Mouse (Mus musculus) midbrain, embryonic 15.5 days (tissue): ENCODE measurements around the gene Dnph1. TPM values are rescaled to one million over a fixed set of nuclear protein-coding genes. Genes with fewer than 3 reads are reported as not detected.
A peak's percentile ranks its signal among the peaks of the same experiment; 100 is the strongest.
"Not testable (repeated sequence)": the region's sequence is repeated elsewhere in the genome, so short reads cannot be mapped to it uniquely, and the experiment has no call there.

Experiments
- ATAC-seq: fragments of 200-750 bp; cut with Nextera tagmentation; replicated peaks from 2 replicates; pipeline ENCODE4 v1.8.0; 2017; ENCODE audit warnings: moderate TSS enrichment
- H3K27ac ChIP-seq: fragments of 300-500 bp; sonication (generic); 2 replicates; pipeline ENCODE4 v1.5.1; 2015; ENCODE audit warnings: mild to moderate bottlenecking, inconsistent platforms
- H3K27me3 ChIP-seq: fragments of 300-500 bp; sonication (generic); replicated peaks from 2 replicates; pipeline ENCODE4 v1.6.1; 2015; ENCODE audit warnings: inconsistent platforms
- H3K36me3 ChIP-seq: fragments of 300-500 bp; sonication (generic); replicated peaks from 2 replicates; pipeline ENCODE4 v1.6.1; 2015; ENCODE audit warnings: inconsistent platforms
- H3K4me1 ChIP-seq: fragments of 300-500 bp; sonication (generic); 2 replicates; pipeline ENCODE4 v1.6.1; 2015; ENCODE audit warnings: inconsistent platforms
- H3K4me2 ChIP-seq: fragments of 300-500 bp; sonication (generic); 2 replicates; pipeline ENCODE4 v1.6.1; 2015; ENCODE audit warnings: inconsistent platforms, mild to moderate bottlenecking, moderate library complexity
- H3K4me3 ChIP-seq: fragments of 300-500 bp; sonication (generic); 2 replicates; pipeline ENCODE4 v1.5.1; 2015; ENCODE audit warnings: mild to moderate bottlenecking, inconsistent platforms
- H3K9ac ChIP-seq: fragments of 300-500 bp; sonication (generic); 2 replicates; pipeline ENCODE4 v1.6.1; 2015; ENCODE audit warnings: mild to moderate bottlenecking, inconsistent platforms
- H3K9me3 ChIP-seq: fragments of 300-500 bp; sonication (generic); 2 replicates; pipeline ENCODE4 v1.6.1; 2016; ENCODE audit warnings: inconsistent platforms
- WGBS: fragments of 180-500 bp; shearing (Covaris S2); methylation state at CpG from one replicate; pipeline ENCODE4 v1.1.7; 2015; ENCODE audit warnings: mixed read lengths; 5-methylcytosine and 5-hydroxymethylcytosine counted together
- polyA plus RNA-seq: library from polyadenylated mRNA; unstranded; fragments of >200 nt; fragmentation: Nextera tagmentation; extraction: Ambion mirVana; gene quantifications from 2 replicates; pipeline ENCODE4 v1.2.1, GENCODE M21; 2015

The Dnph1 gene
- polyA plus RNA-seq, 1 experiment from 2014 or later, result 14.5 TPM

DNA sequence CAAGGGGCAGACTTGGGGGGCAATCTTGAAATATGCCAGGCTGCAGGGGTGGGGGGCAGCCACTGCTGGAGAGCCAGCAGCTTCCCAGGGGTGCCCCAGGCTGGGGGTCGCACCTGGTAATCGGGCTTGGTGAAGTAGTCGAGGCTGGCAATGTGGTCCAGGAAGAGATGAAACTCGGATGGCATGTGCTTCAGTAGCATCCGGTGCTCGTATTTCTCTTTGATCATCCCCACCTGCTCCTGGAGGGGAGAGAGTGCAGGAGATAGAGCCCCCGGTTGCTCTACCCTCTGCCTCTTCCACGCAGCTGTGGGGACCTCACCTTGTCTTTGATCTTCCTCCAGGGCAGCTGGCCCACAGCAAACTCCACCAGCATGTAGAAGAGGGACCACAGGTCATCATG, 19.9 kb upstream of the Dnph1 start:
- Histone ChIP-seq H3K4me1 (no peaks in the 10 kb centered on the region), H3K4me2 (no peak overlapping the region), H3K4me3 (no peak overlapping the region), H3K9ac (no peak overlapping the region), H3K36me3 (peaks cover 63% of the 10 kb centered on the region), H3K9me3 (no peaks in the 10 kb centered on the region), H3K27ac (no peak overlapping the region), H3K27me3 (no peaks in the 10 kb centered on the region)
- no peak for ATAC-seq
- 87% methylated on average over 8 of the region's 8 CpGs for WGBS

DNA sequence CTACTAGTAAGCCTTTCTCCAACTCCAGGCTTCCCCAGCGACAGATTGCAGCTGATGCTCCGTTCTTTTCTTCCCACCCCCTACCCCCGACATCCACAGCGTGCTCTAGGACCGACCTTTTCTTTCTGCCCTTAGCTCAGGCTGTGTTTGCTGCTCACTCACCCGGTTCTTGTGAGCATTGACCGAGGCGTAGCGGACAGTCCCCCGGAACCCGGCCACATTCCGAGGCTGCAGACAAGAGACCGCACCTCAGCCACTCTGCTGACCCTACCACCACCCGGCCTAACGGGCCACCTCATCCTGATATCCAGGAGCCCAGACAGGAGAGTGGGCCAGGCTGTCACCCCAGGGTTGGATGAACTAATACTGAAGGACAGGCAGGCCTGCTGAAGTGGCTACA, 19.2 kb upstream of the Dnph1 start:
- Histone ChIP-seq H3K4me3 (no peak overlapping the region), H3K36me3 (peaks cover 58% of the 10 kb centered on the region), H3K27ac (no peak overlapping the region), H3K27me3 (no peaks in the 10 kb centered on the region), H3K4me1 (no peaks in the 10 kb centered on the region), H3K9ac (no peak overlapping the region), H3K9me3 (no peaks in the 10 kb centered on the region), H3K4me2 (no peak overlapping the region)
- ATAC-seq, result no peak
- 83% methylated on average over 15 of the region's 15 CpGs for WGBS

DNA sequence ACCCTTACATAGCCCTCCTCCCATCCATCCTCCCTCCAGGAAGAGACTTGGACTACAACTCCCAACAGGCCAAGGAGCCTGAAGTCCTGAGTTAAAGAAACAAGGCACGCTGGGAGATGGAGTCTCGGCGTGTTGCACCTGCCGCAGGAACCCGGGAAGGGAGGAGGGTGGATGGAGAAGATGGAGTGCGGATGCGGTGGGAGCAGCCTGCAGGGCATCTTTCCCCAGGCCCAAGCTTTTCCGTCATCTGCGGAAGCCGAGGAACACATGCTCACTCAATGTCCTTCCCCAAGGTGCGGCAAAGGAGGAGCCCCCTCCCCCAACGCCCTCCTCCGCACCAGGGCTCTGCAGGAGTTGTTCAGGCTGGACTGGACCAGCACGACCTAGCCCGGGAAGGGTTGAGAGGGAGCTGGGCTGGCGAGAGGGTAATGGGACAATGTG, 12.9 kb upstream of the Dnph1 start:
- H3K27ac ChIP-seq, result peak overlapping the region; percentile 27; the same call in 1 of the 2 replicates
- peak overlapping the region; percentile 73 for H3K4me2 ChIP-seq
- WGBS, result 0% methylated on average over 16 of the region's 16 CpGs
- H3K9ac ChIP-seq, result peak overlapping the region; percentile 54
- H3K27me3 ChIP-seq, result no peaks in the 10 kb centered on the region
- peaks cover 14% of the 10 kb centered on the region; the same call in 1 of the 2 replicates for H3K36me3 ChIP-seq
- H3K4me3 ChIP-seq, result peak overlapping the region; percentile 36
- no peaks in the 10 kb centered on the region for H3K9me3 ChIP-seq
- H3K4me1 ChIP-seq, result peaks cover 45% of the 10 kb centered on the region
- 0 out of 2 replicates have a peak, but pooled peaks have one; percentile 24 for ATAC-seq

DNA sequence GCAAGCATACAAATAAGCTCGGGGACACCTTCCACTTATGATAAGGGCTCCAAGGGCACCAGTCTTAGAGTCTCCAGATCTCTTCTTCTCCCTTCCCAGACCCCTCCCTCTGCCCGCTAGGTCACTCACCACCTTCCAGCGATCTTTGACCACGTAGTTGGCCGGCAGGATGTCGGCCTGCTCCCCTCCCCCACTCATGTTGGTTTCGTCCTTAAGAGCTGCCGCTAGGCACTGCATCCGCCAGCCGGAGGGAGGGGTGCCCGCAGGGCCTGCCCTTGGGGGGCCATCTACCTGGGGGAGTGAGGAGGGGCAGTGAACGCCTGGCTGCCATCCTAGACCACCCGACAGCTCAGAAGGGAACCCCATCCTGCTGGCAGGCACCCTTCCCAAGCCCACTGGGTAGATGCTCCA, 12.5 kb upstream of the Dnph1 start:
- H3K27me3 ChIP-seq, result no peaks in the 10 kb centered on the region
- H3K36me3 ChIP-seq, result peaks cover 14% of the 10 kb centered on the region; the same call in 1 of the 2 replicates
- 3% methylated on average over 13 of the region's 13 CpGs for WGBS
- H3K9ac ChIP-seq, result peak overlapping the region; percentile 54
- no peaks in the 10 kb centered on the region for H3K9me3 ChIP-seq
- peak overlapping the region; percentile 27; the same call in 1 of the 2 replicates for H3K27ac ChIP-seq
- H3K4me1 ChIP-seq, result peaks cover 45% of the 10 kb centered on the region
- peak overlapping the region; percentile 73 for H3K4me2 ChIP-seq
- peak; percentile 5; the same call in 1 of the 2 replicates for ATAC-seq
- H3K4me3 ChIP-seq, result peak overlapping the region; percentile 36

DNA sequence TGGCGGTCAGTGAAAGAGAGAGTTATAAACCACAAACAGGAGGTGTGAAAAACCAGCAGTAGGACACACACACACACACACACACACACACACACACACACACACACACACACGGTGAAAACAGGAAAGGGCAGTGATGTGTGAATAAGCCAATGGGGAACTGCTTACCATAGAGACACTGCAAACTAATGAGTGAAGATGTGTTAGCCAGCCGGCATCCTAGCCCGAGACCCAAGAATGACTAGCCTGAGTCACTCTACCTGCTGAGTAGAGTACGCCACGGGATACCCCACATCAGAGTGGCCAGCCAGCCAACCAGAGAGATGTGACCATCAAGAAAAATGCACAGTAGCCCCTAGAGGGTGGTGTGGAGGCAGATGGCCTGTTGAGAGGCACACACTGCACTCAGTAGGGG, 12.0 kb upstream of the Dnph1 start:
- Histone ChIP-seq H3K4me3 (peak overlapping the region; percentile 36), H3K36me3 (peaks cover 11% of the 10 kb centered on the region; the same call in 1 of the 2 replicates), H3K27me3 (no peaks in the 10 kb centered on the region), H3K9me3 (no peaks in the 10 kb centered on the region), H3K9ac (peak overlapping the region; percentile 54; the same call in 1 of the 2 replicates), H3K4me2 (peak overlapping the region; percentile 73), H3K4me1 (peaks cover 45% of the 10 kb centered on the region), H3K27ac (no peak overlapping the region)
- ATAC-seq, result no peak
- WGBS, result 11% methylated on average over 6 of the region's 6 CpGs

DNA sequence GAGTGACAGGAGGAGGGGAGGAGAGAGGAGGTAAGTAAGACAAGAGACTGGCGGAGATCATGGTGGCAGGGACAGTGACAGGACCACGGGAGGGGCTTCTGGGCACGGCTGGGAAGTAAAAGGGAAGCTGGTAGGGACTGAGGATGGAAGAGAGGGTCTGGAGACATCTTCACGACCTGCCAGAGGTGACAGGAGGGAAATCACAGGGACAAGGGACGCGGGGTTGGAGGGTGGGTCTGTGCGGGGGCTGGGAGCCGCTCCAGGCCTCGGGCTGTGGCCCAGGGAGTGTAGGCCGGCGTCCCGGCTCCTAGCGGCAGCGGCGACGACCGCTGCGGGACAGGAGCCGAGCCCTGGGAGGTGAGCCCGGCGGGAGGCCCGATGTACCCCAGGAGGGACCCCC, 9.5 kb upstream of the Dnph1 start:
- peak; percentile 51 for ATAC-seq
- WGBS, result under 1% methylated on average over 10 of the region's 22 CpGs
- peak overlapping the region; percentile 96 for H3K9ac ChIP-seq

DNA sequence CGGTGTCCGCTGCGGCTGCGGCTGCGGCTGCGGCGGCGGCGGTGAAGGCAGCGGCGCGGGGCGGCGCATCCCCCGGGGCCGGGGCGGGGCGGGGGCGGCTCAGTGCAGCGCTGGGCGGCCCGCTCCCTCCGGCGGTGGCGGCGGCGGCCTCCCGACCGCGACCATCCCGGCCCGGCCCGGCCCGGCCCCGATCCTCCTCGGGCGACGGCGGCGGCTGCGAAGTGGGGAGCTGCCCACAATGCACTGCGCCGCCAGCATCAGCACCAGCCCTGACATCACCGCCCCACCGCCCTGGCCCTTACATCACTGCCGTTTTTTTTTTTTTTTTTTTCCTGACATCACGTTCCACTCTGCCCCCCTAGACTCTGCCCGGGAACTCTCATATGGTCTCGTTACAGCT, 9.1 kb upstream of the Dnph1 start, which contains the start of gene Ttbk1:
Ttbk1 (minus strand) TSS at position 245 of the 400 bp plus-strand sequence.
- Histone ChIP-seq H3K27me3 (no peaks in the 10 kb centered on the region), H3K9ac (peak within 1 kb of the TSS; percentile 96), H3K4me3 (peak within 1 kb of the TSS; percentile 80), H3K36me3 (no peaks in the 10 kb centered on the region), H3K27ac (peak within 1 kb of the TSS; percentile 79), H3K4me1 (peaks cover 45% of the 10 kb centered on the region), H3K4me2 (peak within 1 kb of the TSS; percentile 83), H3K9me3 (no peaks in the 10 kb centered on the region)
- peak; percentile 81 for ATAC-seq
- 0% methylated on average over 21 of the region's 49 CpGs for WGBS

More for the DNA sequence above, 9.5 kb upstream of the Dnph1 start:
- H3K4me1 ChIP-seq, result peaks cover 45% of the 10 kb centered on the region
- H3K27me3 ChIP-seq, result no peaks in the 10 kb centered on the region
- peak overlapping the region; percentile 83 for H3K4me2 ChIP-seq
- H3K4me3 ChIP-seq, result peak overlapping the region; percentile 80
- peak overlapping the region; percentile 79 for H3K27ac ChIP-seq
- no peaks in the 10 kb centered on the region for H3K9me3 ChIP-seq
- no peaks in the 10 kb centered on the region for H3K36me3 ChIP-seq

DNA sequence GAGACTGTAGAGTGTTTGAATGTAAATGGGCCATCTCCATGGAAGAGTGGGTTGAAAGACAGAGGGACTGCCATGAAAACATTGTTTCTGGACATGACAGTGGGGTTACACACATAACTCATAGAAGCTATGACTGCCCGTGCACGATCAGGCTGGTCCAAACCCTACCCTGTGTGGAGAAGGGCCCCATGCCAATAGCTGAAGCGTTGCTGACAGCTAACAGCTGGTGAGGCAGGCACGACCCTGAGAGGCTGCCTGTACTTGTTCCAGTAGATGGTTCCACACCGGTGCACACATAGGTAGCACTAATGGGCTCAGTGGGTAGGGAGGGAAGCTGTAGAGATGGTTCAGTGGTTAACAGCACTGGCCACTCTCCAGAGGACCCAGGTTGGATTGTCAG, 1.0 kb upstream of the Dnph1 start:
- H3K4me1 ChIP-seq, result peaks cover 4% of the 10 kb centered on the region; the same call in 1 of the 2 replicates
- no peak overlapping the region for H3K4me2 ChIP-seq
- no peaks in the 10 kb centered on the region for H3K9me3 ChIP-seq
- no peak for ATAC-seq
- WGBS, result 85% methylated on average over 5 of the region's 5 CpGs
- H3K27ac ChIP-seq, result no peak overlapping the region
- peaks cover 7% of the 10 kb centered on the region for H3K36me3 ChIP-seq
- H3K9ac ChIP-seq, result no peak overlapping the region
- H3K4me3 ChIP-seq, result no peak overlapping the region
- peaks cover 14% of the 10 kb centered on the region for H3K27me3 ChIP-seq

DNA sequence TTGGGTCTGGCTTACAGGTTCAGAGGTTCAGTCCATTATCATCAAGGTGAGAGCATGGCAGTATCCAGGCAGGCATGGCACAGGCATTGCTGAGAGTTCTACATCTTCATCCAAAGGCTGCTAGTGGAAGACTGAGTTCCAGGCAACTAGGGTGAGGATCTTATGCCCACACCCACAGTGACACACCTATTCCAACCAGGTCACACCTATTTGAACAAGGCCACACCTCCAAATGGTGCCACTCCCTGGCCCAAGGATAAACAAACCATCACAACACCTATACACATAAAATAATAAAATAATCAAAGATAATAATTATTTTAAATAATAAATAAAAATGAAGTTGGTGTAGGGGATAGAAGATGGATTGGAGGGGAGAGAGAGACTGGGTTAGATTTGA, 430 bp upstream of the Dnph1 start:
- Histone ChIP-seq H3K27me3 (peaks cover 14% of the 10 kb centered on the region), H3K4me2 (0 out of 2 replicates have a peak overlapping the region, but pooled peaks have one; percentile 73)
- H3K36me3 ChIP-seq, H3K27ac ChIP-seq, H3K4me1 ChIP-seq, H3K4me3 ChIP-seq, H3K9me3 ChIP-seq, H3K9ac ChIP-seq: not testable (repeated sequence)
- 0 out of 2 replicates have a peak, but pooled peaks have one; percentile 13 for ATAC-seq

DNA sequence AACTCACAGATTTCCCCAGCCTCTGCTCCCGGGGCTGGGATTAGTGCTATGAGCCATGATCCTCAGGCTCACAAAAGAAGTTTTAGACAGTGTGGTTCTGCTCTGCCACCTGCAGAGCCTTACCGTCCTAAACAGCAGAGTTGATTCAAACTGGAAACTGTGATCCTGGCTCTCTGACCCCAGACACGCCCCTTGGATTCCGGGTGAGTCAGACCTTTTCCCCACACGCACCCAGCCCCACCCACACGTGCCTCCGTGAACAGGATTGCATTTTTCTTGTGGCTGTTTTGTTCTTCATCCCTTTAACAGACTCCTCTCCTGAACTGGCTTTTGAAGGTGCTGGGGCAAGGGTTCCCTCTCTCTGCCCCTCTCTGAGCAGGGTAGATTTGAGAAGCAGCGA, 1.4 kb downstream of the Dnph1 start:
- no peaks in the 10 kb centered on the region for H3K9me3 ChIP-seq
- H3K4me2 ChIP-seq, result no peak overlapping the region
- no peak overlapping the region for H3K27ac ChIP-seq
- H3K36me3 ChIP-seq, result peaks cover 7% of the 10 kb centered on the region
- H3K9ac ChIP-seq, result no peak overlapping the region
- 58% methylated on average over 8 of the region's 8 CpGs for WGBS
- peaks cover 11% of the 10 kb centered on the region for H3K27me3 ChIP-seq
- ATAC-seq, result no peak
- H3K4me3 ChIP-seq, result no peak overlapping the region
- peaks cover 4% of the 10 kb centered on the region; the same call in 1 of the 2 replicates for H3K4me1 ChIP-seq

DNA sequence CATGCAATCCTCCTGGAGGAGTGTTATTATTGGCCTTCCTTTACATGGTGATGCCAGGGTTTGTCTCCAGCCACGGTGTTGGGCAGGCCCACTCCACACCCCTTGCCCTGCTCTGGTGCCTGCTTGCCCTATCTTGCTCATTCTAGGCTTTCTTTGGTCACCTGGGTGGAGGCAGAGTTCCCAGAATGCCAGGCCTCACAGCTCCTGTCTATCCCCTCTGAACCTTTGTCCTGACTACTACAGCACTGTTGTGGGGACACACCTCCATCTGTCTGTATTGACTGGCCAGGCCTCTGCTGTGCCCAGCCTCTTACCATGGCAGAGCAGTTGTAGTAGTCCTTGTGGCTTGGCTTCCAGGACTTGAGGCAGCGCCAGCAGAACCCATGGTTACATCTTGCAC, 6.3 kb downstream of the Dnph1 start:
- no peaks in the 10 kb centered on the region for H3K4me1 ChIP-seq
- ATAC-seq, result no peak
- H3K9ac ChIP-seq, result no peak overlapping the region
- peaks cover 7% of the 10 kb centered on the region for H3K36me3 ChIP-seq
- H3K4me3 ChIP-seq, result no peak overlapping the region
- no peak overlapping the region for H3K4me2 ChIP-seq
- H3K27ac ChIP-seq, result no peak overlapping the region
- H3K27me3 ChIP-seq, result no peaks in the 10 kb centered on the region
- H3K9me3 ChIP-seq, result no peaks in the 10 kb centered on the region
- 94% methylated on average over 2 of the region's 2 CpGs for WGBS

DNA sequence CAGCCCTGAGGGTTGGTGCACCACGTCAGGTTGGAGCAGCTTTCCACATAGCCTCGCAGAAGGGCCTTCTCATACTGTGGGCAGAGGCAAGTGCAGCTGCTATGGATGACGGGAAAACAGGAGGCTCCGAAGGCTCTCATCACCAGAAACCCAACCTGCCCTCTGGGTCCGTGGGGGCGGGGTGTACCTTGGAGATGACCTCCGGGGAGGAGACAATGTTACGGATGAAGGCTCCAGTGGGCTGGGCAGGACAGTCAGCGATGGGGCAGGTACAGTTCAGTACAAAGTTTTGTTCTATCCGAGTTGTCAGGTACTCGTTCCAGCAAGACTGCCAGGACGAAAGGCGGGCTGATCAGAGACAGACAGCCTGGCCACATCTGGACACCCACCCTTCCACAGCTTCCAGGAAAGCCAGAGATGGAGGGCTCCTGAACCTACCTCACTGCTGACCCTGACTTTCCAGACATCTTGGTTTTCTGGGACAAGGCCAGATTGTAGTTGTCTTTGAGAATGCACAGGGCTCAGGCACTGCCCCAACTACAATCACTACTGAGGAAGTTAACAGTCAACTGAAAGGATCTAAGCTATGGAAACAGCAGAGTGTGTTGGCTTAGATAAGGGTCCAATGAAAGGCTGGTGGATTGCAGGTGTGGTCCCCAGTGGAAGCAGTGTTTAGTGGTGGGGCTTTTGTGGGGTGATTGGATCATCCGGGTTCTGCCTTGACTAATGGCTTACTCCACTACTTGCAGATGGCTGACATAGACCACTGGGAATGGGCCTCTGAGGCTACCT, 7.5 kb downstream of the Dnph1 start:
- Histone ChIP-seq H3K27me3 (no peaks in the 10 kb centered on the region), H3K27ac (no peak overlapping the region), H3K9ac (no peak overlapping the region), H3K4me1 (no peaks in the 10 kb centered on the region), H3K36me3 (peaks cover 11% of the 10 kb centered on the region), H3K4me3 (no peak overlapping the region), H3K9me3 (no peaks in the 10 kb centered on the region), H3K4me2 (no peak overlapping the region)
- no peak for ATAC-seq
- WGBS, result 85% methylated on average over 14 of the region's 14 CpGs
